Mouse (Mus musculus) gastrocnemius, postnatal 10 days (tissue): ENCODE measurements around the gene Ildr2. TPM values are rescaled to one million over a fixed set of nuclear protein-coding genes. Genes with fewer than 3 reads are reported as not detected.

Experiments used
- DNase-seq: peaks from one replicate; pipeline ENCODE4 v3.0.0; 2021; ENCODE audit warnings: mixed read lengths
- long read RNA-seq, 2 experiments: library from polyadenylated mRNA; stranded (forward); transcript quantifications; one replicate each; pipeline ENCODE4 v2.0.0; 2021
- total RNA-seq, 2 experiments: library from RNA; stranded (reverse); gene quantifications; 2 replicates each; pipeline ENCODE4 v1.2.3; 2021

Gene Ildr2
- total RNA-seq: 1 to 10 TPM; 2.6 to 3.4 TPM
- long read RNA-seq, experiment 1, full-length matches to known transcripts: 1 of 2 reads
- long read RNA-seq, experiment 1, partial matches to known transcripts: 0 of 2 reads
- long read RNA-seq, experiment 1, other reads (novel, unspliced or antisense): 1 of 2 reads
- long read RNA-seq, experiment 2: 0 reads

DNA sequence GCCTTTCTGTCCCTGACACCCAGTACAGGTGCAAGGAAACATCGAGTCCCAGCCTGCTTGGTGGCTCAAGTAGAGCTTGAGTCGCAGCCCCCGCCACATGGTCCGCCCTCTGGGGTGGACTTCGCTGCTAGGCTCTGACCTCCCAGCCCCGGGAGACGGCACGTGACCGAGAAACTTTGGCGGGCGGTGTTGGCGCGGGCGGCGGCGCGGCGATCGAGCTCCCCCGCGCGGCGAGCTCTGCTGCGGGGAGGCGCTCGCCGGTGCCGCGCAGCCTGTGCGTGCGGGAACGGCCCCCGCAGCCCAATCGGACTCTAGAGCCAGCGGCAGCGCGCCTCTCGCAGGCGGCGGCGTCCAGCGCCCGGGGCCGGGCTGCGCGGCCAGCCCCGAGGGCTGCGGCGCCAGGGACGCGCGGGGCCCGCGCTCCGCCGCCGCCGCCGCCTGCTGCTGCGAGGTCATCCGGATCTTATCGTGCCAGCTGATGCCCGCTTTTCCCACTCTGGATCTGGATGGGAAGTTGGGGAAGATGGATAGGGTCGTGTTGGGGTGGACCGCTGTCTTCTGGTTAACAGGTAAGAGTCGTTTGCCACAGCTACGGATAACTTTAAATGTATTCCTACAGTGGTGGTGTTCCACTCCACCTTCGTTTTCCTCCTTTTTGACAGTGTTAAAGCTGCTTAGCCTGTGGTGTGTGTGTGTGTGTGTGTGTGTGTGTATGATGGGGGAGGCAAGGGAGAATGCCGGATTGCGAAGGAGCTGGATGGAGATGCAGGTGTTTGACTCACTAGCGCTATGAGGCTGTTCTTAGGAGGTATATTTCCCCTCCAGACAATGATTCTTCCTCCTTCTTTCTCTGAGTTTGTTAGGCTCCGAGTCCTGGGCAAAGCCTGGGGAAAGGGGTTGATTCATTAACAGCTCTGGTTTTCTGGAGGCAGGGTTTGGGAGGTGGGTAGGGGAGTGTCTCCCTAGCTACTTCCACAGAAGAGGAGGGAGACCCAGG, at the start of gene Ildr2:
Gene Ildr2, plus strand, starts transcription at position 242 of the 997 bp plus-strand sequence.
- peak; percentile 67 for DNase-seq

- no peak for DNase-seq
Measured at GRCm38 (mm10) chr1:166204171-166204570, 49.8 kb upstream of the Ildr2 start.

GRCm38 (mm10) chr1:166205159-166205558, 48.8 kb upstream of the Ildr2 start:
- no peak for DNase-seq

GRCm38 (mm10) chr1:166209371-166209770, 44.6 kb upstream of the Ildr2 start:
- DNase-seq: no peak

GRCm38 (mm10) chr1:166214181-166214580, 39.8 kb upstream of the Ildr2 start:
- no peak for DNase-seq

DNA sequence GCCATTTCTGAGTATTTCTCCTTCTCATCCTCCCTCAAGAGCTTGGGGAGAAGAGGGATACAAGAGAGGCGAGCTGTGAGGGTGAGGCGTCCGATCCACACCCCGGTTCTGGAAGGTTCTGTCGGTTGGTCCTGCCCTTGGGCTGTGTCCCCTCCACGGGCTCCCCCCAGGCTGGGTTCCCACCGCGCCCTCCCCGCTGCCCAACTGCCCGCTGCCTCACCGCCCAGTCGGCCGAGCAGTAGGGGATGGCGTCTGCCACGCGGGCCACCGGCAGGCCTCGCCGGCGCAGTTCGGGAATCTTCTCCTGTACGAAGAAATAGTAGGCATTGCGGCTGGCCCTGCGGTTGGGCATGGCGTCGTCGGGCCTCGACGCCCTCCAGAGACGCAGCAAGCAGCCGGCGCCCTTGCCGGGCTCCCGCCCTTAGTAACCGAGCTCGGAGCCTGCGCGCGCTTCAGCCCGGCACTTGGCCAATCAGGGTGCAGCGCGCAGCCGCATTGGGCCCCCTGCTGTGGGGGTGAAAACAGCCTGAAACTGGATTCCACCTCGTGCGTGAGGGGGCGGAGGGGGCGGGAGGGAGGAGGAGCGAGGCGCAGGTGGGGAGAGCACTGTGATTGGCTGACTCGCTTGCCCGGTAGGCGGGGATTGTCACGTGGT, 15.5 kb upstream of the Ildr2 start, which contains the start of gene Mael:
Gene Mael, minus strand, starts transcription at position 433 of the 655 bp plus-strand sequence.
- DNase-seq: no peak

- DNase-seq: no peak
Measured at GRCm38 (mm10) chr1:166244285-166244684, 9.7 kb upstream of the Ildr2 start.

GRCm38 (mm10) chr1:166255091-166255490, 1.2 kb downstream of the Ildr2 start:
- no peak for DNase-seq

DNA sequence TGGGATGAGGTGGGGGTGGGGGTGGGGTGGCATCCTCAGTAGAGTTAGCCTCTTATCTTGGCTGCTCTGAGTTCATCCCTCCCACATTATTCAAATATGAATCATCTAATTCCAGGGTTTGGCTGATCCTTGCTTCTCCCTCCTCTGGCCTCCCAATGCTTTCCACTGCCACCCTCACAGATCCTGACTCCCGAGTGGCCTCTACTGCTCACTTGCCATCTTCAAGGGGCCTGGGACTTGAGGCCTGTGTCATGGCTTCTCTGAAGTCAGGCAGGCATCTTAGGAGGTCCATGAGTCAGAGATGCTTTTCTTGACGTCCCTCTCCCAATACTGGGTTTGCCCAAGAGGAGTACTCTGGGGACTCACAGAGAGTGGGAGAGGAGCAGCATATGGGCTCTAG, 1.7 kb downstream of the Ildr2 start:
- no peak for DNase-seq

GRCm38 (mm10) chr1:166256302-166256701, 2.4 kb downstream of the Ildr2 start:
- no peak for DNase-seq

- no peak for DNase-seq
Measured at GRCm38 (mm10) chr1:166256898-166257297, 3.0 kb downstream of the Ildr2 start.

GRCm38 (mm10) chr1:166259526-166259925, 5.6 kb downstream of the Ildr2 start:
- DNase-seq: no peak

DNA sequence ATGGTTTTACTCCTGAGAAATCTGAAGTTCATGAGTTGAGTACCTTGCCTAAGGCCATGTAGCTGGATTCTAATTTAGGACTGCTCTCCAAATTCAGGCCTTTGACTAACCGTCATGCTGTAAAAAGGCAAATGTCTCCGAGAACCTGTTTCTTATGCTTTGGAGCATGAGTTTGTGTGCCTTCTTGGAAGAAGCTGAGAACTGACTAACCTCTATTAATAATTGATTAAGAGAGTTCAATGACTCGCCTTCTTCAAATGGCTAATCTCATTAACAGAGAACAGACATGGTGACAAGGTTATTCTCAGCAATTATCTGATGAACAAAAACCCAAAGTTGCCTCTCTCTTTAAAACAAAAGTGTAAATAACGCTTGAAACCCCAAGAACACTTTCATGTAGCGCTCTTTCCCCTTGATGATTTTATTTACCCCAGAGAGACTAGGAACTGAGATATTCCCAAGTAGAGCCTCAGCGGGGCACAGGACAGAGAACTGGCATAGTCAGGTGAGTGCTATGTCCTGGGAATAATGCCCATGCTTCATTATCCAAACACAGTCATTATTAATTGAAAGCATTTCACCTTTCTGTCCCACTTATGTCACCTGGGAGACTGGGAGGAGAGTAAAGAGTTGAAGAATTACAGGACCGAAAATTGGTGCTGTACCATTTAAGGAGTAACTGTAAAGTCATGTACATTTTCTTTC, 12.2 kb downstream of the Ildr2 start:
- no peak for DNase-seq

GRCm38 (mm10) chr1:166266918-166267317, 13.0 kb downstream of the Ildr2 start:
- no peak for DNase-seq

DNA sequence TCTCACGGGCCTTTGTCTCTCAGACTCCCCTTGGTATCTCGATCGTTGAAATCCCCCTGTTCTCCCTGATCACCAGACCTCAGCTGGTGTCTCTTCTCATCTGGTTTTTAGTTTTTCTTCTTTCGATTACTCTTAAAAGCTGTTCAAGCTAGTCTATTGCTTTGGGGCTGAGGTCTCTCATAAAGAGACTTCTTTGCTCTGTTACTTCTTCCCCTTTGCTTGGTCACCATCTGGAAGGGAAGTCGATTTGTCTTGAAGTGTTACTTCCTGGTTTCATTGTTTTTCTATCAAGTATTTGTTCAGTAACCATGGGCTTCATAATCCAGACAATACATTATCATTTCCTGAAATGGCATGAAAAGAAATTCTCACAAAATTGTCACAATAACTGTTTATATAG, 14.3 kb downstream of the Ildr2 start:
- DNase-seq: no peak

- DNase-seq: peak; percentile 17
Measured at GRCm38 (mm10) chr1:166278786-166279185, 24.8 kb downstream of the Ildr2 start.

- no peak for DNase-seq
Measured at GRCm38 (mm10) chr1:166279580-166280206, 25.8 kb downstream of the Ildr2 start.

DNA sequence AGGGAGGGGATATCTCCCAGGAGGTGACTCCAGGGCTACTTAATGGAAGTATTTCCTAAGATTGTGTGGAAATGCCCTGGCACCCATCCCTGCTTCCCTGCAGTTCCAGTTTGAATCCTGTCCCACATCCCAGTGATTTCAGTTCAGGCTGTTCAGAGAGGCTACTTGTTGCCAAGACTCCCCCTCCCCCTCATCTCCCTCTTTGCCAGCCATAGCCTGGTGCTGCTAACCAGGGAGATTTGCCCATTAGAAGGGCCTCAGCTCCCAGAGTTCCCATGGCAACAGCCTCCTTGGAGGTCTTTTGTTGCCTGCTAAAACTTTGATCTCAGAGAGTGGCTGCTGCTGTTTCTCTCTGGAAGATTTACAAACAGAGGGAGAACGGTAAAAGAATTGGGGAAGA, 26.6 kb downstream of the Ildr2 start:
- no peak for DNase-seq

GRCm38 (mm10) chr1:166281287-166281686, 27.3 kb downstream of the Ildr2 start:
- DNase-seq: no peak

GRCm38 (mm10) chr1:166281836-166282235, 27.9 kb downstream of the Ildr2 start:
- no peak for DNase-seq

GRCm38 (mm10) chr1:166282597-166283210, 28.8 kb downstream of the Ildr2 start:
- DNase-seq: peak; percentile 14
